Mouse (Mus musculus) embryonic fibroblast, embryonic 13.5 days (primary cell): ENCODE measurements around the gene Asic5. TPM values are rescaled to one million over a fixed set of nuclear protein-coding genes. Genes with fewer than 3 reads are reported as not detected.

Experiments used
- H3K27ac ChIP-seq: 2 replicates; pipeline ENCODE4 v1.5.1; 2012; ENCODE audit warnings: low read length, control low read depth, inconsistent platforms; ENCODE audit not compliant: insufficient read depth
- H3K4me1 ChIP-seq: 2 replicates; pipeline ENCODE4 v1.6.1; 2011; ENCODE audit warnings: low read length; ENCODE audit not compliant: control insufficient read depth, insufficient read depth
- H3K4me3 ChIP-seq: 2 replicates; pipeline ENCODE4 v1.5.1; 2011; ENCODE audit warnings: mild to moderate bottlenecking, control low read depth, low read length; ENCODE audit not compliant: insufficient read depth
- CTCF ChIP-seq: IDR thresholded peaks from 2 replicates; pipeline ENCODE4 v1.5.1; 2011; ENCODE audit warnings: mild to moderate bottlenecking, control low read depth, low read length, moderate library complexity, borderline replicate concordance; ENCODE audit not compliant: insufficient read depth
- POLR2A ChIP-seq: IDR thresholded peaks from 2 replicates; pipeline ENCODE4 v1.6.1; 2011; ENCODE audit warnings: low read depth, mild to moderate bottlenecking, control low read depth, low read length, moderate library complexity
- polyA plus RNA-seq: library from polyadenylated mRNA; stranded (reverse); fragments of >200 nt; gene quantifications from 2 replicates; pipeline ENCODE4 v1.2.4, GENCODE M21; 2011; ENCODE audit warnings: low read depth; ENCODE audit not compliant: missing spikeins, insufficient read length

The Asic5 gene
- polyA plus RNA-seq, result not detected in 2 replicates

- Histone ChIP-seq H3K27ac (no peak within 1 kb of the TSS), H3K4me1 (no peaks in the 10 kb centered on the region), H3K4me3 (no peak within 1 kb of the TSS)
- TF ChIP-seq CTCF (no peak), POLR2A (no peak)
These were observed at the start of gene Asic5 for GRCm38 (mm10) chr3:81981990-81982389. Asic5 (plus strand) TSS chr3:81982290.

DNA sequence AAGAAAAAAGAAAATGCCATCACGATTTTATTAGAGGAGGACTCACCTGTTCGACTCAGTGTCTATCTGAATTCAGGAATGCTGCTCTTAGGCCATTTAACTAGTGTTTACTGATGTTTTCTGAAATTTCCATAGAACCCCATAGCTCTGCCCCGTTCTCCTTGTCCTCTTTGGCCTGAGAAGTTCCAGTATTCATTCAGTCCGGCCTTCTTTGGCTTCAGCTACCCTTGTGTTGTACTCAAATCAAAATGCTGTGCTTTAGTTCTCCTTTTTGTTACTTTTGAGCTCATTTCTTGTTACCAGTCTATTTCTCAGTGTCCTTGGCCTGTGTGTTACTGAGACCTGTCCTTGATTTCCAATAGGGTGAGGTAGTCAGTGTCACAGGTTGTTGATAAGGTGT lies 48.7 kb upstream of the Asic5 start:
- TF ChIP-seq CTCF (no peak), POLR2A (no peak)
- H3K4me3 ChIP-seq, result no peak overlapping the region
- H3K4me1 ChIP-seq, result no peaks in the 10 kb centered on the region
- H3K27ac ChIP-seq, result no peak overlapping the region

- TF ChIP-seq POLR2A (no peak), CTCF (no peak)
- no peaks in the 10 kb centered on the region for H3K4me1 ChIP-seq
These were observed 43.2 kb upstream of the Asic5 start for GRCm38 (mm10) chr3:81938924-81939323.

GRCm38 (mm10) chr3:81942341-81942740 lies 39.7 kb upstream of the Asic5 start:
- TF ChIP-seq CTCF (no peak), POLR2A (no peak)
- no peak overlapping the region for H3K4me3 ChIP-seq
- H3K4me1 ChIP-seq, result no peaks in the 10 kb centered on the region
- H3K27ac ChIP-seq, result no peak overlapping the region

More at GRCm38 (mm10) chr3:81938924-81939323, 43.2 kb upstream of the Asic5 start:
- Histone ChIP-seq H3K27ac (no peak overlapping the region), H3K4me3 (no peak overlapping the region)

DNA sequence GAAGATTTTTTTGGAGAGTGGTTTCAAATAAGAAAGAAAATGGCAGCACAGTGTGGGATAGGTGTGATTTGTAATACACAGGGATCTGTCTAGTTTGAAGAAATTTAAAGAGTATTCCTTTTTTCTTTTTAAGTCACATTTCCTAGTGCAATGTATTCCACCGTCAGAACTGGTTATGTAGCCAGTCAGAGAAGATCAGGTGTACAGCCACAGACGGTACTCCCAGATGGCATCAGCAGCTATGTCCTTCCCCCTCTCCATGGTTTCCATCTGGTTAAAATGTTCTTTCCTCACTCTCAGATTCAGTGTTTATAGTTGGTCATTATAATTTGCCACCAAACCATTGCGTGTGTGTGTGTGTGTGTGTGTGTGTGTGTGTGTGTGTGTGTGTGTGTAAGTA lies 39.0 kb upstream of the Asic5 start:
- Histone ChIP-seq H3K27ac (no peak overlapping the region), H3K4me1 (no peaks in the 10 kb centered on the region), H3K4me3 (no peak overlapping the region)
- no peak for TF ChIP-seq CTCF
- no peak for TF ChIP-seq POLR2A

DNA sequence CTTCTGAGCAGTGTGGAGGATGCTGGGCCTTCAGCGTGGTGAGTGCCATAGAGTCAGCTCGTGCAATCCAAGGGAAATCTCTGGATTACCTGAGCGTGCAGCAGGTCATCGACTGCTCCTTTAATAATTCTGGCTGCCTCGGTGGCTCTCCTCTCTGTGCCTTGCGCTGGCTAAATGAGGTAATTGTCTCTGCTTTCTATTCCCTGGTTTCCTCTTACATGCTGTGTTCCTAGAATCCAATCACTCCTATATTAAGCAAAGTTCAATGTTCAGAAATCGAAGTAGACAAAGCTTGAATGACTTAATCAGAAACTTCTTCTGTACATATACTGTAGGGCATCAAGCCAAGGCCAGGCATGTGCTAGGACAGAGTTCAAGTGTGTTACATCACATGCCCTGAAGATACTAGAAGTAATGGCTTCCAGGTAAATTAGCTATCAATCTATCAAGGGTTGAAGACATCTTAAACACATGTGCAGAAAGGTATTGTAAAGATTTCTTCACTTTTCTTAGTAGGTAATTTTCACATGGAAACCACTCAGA lies 37.2 kb upstream of the Asic5 start:
- no peak overlapping the region for H3K4me3 ChIP-seq
- H3K4me1 ChIP-seq, result no peaks in the 10 kb centered on the region
- TF ChIP-seq POLR2A, result no peak
- TF ChIP-seq CTCF, result no peak
- no peak overlapping the region for H3K27ac ChIP-seq

- Histone ChIP-seq H3K27ac (no peak overlapping the region), H3K4me1 (no peaks in the 10 kb centered on the region), H3K4me3 (no peak overlapping the region)
- TF ChIP-seq CTCF, result no peak
- no peak for TF ChIP-seq POLR2A
These were observed 33.0 kb upstream of the Asic5 start for GRCm38 (mm10) chr3:81949048-81949447.

DNA sequence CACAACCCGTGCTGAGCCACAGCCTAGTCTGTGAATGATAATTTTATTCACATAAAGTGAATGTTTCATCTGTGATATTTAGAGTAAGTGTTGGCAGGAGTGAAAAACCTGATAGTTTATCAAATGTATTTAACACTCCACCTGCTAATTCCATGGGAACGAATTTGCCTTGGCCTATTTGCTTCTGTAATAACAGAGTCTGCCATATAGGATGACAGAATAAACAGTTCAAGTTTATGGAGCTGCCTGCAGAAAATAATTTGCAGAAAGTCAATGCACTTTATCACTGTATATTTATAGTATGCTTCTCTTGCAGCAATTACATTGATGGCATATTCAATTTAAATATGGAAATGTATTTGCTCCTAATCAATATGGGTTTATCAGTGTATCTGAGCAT lies 30.3 kb upstream of the Asic5 start:
- H3K4me3 ChIP-seq, result no peak overlapping the region
- no peaks in the 10 kb centered on the region for H3K4me1 ChIP-seq
- H3K27ac ChIP-seq, result no peak overlapping the region
- TF ChIP-seq CTCF, result no peak
- TF ChIP-seq POLR2A, result no peak

DNA sequence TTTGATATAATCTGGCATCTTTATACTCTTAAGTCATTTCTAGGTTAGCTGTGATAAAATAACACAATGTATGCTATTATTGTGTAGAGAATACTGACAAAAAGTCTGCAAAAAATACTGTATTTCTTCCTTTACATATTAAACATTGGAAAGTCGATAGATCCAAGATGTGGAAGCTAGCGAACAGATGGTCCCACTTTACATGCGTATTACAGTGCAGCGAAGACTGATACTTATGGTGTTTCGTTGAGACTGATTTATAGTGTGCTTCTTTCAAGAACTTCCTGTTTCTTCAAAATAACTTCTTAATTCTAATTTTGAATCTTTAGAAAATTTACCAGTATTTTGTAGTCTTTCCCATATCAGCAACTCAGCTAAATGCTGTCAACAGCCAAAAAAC lies 24.6 kb upstream of the Asic5 start:
- no peak for TF ChIP-seq CTCF
- no peak for TF ChIP-seq POLR2A
- Histone ChIP-seq H3K27ac (no peak overlapping the region), H3K4me3 (no peak overlapping the region), H3K4me1 (no peaks in the 10 kb centered on the region)

DNA sequence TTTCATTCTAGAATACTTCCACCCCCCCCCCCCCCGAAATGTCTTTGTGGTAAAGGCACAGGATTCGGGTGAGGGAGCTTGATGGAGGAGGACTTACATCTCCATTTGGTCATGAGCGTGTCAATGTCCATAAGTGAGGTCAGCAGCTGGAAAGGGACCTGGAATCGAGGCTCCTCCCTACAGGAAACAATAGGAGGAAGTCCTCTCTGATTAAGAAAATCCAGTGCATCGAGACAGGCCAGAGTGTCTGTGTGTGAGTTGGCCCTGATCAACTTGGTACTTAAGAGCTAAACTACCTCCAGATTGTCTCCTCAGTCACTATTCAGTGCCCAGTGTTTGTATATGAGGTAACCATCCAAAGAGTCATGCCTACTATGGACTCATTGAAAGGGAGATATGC lies 20.8 kb upstream of the Asic5 start:
- Histone ChIP-seq H3K4me3 (no peak overlapping the region), H3K4me1 (no peaks in the 10 kb centered on the region), H3K27ac (no peak overlapping the region)
- TF ChIP-seq POLR2A (no peak), CTCF (no peak)

DNA sequence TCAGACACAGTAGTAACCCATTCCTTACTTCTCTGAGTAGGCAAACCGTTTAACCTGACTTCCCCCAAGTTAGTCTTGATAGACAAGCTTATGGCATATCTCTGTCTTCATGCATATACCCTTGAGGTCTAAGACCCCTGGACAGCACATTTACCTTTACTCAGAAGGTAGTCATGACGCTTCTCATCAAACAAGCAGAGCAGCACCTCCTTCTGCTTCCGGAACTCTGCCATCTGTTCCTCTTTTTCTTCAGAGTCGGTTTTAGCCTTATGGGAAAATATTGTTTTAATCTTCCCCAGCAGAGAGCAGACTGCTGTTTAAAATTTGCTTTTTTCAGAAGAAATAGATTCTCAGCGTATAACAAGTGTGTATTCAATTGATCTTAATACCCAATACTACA lies 18.3 kb upstream of the Asic5 start:
- no peak for TF ChIP-seq CTCF
- no peak for TF ChIP-seq POLR2A
- H3K4me1 ChIP-seq, result no peaks in the 10 kb centered on the region
- H3K27ac ChIP-seq, result no peak overlapping the region
- no peak overlapping the region for H3K4me3 ChIP-seq
